Mouse (Mus musculus): ENCODE measurements around the gene Cd5. TPM values are rescaled to one million over a fixed set of nuclear protein-coding genes. Genes with fewer than 3 reads are reported as not detected.

The Cd5 gene
- 1.2 to 3.2 TPM (median 1.6 TPM) in 4 replicates for total RNA-seq (2023)

DNA sequence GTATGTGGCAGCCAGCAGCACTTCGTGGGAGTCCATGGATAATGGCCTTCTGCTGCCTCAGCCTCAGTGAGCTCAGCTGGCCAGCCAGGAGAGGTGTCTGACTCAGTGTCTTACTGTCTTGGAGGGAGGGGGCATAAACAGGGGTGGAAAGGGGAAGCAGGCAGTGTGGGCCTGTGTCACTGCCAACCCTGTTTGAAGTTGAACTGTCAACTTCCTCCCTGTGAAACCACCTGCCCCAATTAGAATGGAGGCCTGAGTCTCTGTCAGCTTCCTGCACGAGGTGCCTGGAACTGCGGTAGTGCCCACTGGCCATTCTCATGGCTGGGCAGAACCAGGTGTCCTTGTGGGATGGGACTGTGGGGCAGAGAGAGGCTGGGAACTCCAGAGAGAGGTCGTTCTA lies at the start of gene Cd5:
TSS of gene Cd5 (minus strand) at position 192 of the 400 bp plus-strand sequence.

DNA sequence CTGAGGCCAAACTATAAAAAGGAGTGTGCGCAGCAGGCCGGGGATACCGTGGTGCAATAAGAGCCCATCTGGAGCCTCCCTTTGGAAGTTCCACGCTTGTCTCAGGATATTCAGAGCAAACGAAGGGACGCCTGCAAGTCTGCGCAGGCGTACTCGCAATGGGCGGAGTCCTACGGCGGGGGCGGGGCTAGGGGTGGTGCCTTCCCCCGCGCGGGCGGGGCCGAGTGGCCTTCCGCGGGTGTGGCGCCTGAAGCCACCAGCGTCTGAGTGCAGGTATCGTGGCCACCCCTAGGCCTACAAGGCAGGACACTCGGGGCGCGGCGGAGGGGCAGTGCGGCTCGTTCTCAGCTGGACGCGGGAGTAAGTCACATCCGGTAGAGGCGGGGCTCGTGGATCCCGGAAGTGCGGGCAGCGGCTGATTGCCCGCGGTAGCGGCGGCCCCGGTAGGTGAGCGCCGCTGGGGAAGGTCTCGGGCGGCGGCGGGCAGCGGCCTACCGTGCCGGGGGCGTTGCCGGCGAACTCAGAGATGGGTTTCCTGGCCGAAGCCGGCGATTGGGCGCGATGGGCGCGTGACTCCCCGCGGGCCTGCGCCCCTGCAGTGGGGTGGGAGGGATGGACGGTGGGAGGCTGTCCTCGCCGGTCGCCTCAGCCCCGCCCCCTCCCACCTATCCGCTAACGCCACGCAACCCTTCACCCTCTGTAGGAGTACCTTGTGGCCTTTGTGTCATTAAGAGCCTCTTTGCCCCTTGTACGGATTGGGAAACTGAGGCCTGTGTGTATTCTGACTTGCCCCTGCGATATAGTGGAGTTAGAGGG lies 50.1 kb downstream of the Cd5 start, which contains the start of gene Vps37c:
TSS of gene Vps37c (plus strand) at position 199 of the 816 bp plus-strand sequence.

GRCm38 (mm10) chr19:10677915-10678771 lies 60.7 kb downstream of the Cd5 start, which contains the start of gene Pga5:
Gene Pga5 (minus strand): TSS chr19:10678071.

Other genes starting within 250 kb of the Cd5 start
- gene Cpsf7, start 213.7 kb downstream of the Cd5 start, total RNA-seq (2023) = 172 to 176 TPM (median 175 TPM) in 4 replicates
- gene Sdhaf2, start 212.9 kb downstream of the Cd5 start, total RNA-seq (2023) = 55.9 to 71.1 TPM (median 63.4 TPM) in 4 replicates
- gene Tmem216, start 182.8 kb downstream of the Cd5 start, total RNA-seq (2023) = 7.9 to 13.0 TPM (median 9.0 TPM) in 4 replicates
- 188 to 204 TPM (median 196 TPM) in 4 replicates for gene Cyb561a3, start 161.8 kb downstream of the Cd5 start, total RNA-seq (2023)
- 6.6 to 10.6 TPM (median 8.2 TPM) in 4 replicates for gene Tmem138, start 161.6 kb downstream of the Cd5 start, total RNA-seq (2023)
- gene Ddb1, start 133.7 kb downstream of the Cd5 start, total RNA-seq (2023) = 162 to 176 TPM (median 168 TPM) in 4 replicates
- 3.2 to 6.2 TPM (median 4.1 TPM) in 4 replicates for gene Tkfc, start 133.3 kb downstream of the Cd5 start, total RNA-seq (2023)
- gene Vwce, start 104.8 kb downstream of the Cd5 start, total RNA-seq (2023) = 0.36 to 1.3 TPM (median 0.75 TPM) in 3 of 4 replicates, not detected in the other
- gene Pga5, start 60.9 kb downstream of the Cd5 start, total RNA-seq (2023) = not detected in 4 replicates
- 19.0 to 23.7 TPM (median 23.0 TPM) in 4 replicates for gene Vps37c, start 50.3 kb downstream of the Cd5 start, total RNA-seq (2023)
- 0.24 to 0.73 TPM in 2 of 4 replicates, not detected in the others for gene Cd6, start 91.1 kb upstream of the Cd5 start, total RNA-seq (2023)
- 30.3 to 56.1 TPM (median 39.7 TPM) in 4 replicates for gene Slc15a3, start 100.7 kb upstream of the Cd5 start, total RNA-seq (2023)
- gene Tmem132a, start 130.9 kb upstream of the Cd5 start, total RNA-seq (2023) = 0.28 to 2.0 TPM (median 0.51 TPM) in 4 replicates
- 24.4 to 29.2 TPM (median 25.2 TPM) in 4 replicates for gene Tmem109, start 143.0 kb upstream of the Cd5 start, total RNA-seq (2023)
- gene Prpf19, start 156.2 kb upstream of the Cd5 start, total RNA-seq (2023) = 107 to 138 TPM (median 121 TPM) in 4 replicates
- gene Zp1, start 181.6 kb upstream of the Cd5 start, total RNA-seq (2023) = not detected in 4 replicates
- not detected in 4 replicates for gene Ptgdr2, start 198.2 kb upstream of the Cd5 start, total RNA-seq (2023)
- 42.0 to 48.4 TPM (median 45.5 TPM) in 4 replicates for gene Ccdc86, start 210.3 kb upstream of the Cd5 start, total RNA-seq (2023)
- not detected in 4 replicates for gene Ms4a10, start 235.7 kb upstream of the Cd5 start, total RNA-seq (2023)